Mouse (Mus musculus): ENCODE measurements at regions not wholly inside any gene's neighbourhood (a gene's known extent, or its start where the extent isn't known, plus 50 kb on each side); places are given as distances from the start of the nearest gene placed in this dataset.
A peak's percentile ranks its signal among the peaks of the same experiment; 100 is the strongest.
"Not testable (repeated sequence)": the region's sequence is repeated elsewhere in the genome, so short reads cannot be mapped to it uniquely, and the experiment has no call there.

DNA sequence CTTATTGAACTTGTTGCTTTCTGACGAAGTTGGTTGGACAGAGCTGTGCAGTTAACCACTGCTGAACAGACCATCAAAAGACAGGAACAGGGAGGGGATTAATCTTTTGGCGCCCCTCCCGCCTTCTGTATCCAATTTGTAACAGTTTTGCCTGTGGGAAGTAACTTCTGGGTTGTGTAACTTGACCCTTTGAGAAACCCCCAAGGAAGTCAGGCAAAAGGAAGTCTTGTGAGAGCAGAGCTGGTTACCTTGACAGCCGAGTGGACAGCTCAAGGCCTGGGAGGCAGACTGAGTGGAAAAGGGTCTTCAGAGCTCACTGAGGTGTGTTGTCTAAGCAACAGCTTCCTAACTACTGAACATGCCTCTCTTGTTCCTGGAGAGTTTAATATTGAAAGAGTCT, 75.8 kb upstream of the Hao2 start:
- no peak for DNase-seq

GRCm38 (mm10) chr3:98975777-98976176, 82.7 kb upstream of the Hao2 start:
- peak; percentile 1 for DNase-seq

DNA sequence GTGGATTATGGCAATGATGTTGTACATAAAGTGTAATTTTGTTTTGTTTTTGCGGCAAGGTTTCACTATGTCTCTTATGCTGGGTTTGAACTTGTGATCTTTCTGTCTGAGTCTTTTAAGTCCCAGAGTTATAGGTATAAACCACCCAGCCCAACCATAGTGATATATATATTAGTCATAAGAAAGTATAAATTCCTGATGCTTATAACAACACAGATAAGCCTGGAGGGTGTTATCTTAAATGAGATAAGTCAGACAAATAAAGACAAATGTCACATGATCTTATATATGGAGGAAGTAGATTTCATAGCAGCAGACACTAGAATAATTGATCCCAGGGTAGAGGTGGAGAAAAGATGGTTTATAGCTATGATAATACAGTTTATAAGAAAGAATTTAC, 89.7 kb upstream of the Hao2 start:
- no peak for DNase-seq

DNA sequence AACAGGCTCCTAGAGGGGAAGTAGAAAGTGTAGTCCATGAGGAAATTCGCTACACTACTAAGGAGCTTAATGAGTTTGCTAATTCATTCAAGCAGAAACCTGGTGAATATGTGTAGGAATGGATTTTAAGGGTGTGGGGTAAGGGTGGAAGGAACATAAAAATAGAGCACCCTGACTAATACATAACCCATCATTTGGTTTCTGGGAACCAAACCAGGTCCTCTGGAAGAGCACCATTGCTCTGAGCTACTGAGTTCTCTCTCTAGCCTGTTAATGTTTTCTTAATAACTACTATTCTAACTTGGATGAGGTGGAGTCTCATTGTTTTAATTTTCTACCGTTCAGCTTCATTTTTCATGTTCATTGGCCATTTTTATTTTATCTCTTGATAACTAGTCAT, 94.2 kb upstream of the Hao2 start:
- not testable (repeated sequence) for DNase-seq

GRCm38 (mm10) chr3:98990801-98991200, 97.8 kb upstream of the Hao2 start:
- DNase-seq = peak; percentile 2

DNA sequence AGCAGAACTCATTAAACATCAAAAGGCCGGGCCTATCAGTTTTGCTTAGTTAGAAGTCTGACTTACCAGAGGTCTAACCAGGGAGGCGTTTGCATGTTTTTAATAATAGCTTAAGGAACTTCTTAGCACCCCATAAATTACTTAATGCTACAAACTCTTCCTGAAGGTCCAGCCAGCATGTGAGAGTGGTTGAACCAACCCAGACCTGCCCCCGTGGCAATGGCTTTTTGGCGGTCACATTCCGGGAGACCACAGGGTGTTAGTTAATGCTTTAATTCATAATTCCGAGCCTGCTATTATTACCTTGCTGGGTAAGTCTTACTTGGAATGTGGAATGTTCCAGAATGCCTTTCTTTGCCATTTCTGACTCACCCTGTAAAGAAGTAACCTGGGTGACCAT, 98.2 kb upstream of the Hao2 start:
- no peak for DNase-seq

- DNase-seq = peak; percentile 2
Measured at GRCm38 (mm10) chr3:98994086-98994485, 101.0 kb upstream of the Hao2 start.

DNA sequence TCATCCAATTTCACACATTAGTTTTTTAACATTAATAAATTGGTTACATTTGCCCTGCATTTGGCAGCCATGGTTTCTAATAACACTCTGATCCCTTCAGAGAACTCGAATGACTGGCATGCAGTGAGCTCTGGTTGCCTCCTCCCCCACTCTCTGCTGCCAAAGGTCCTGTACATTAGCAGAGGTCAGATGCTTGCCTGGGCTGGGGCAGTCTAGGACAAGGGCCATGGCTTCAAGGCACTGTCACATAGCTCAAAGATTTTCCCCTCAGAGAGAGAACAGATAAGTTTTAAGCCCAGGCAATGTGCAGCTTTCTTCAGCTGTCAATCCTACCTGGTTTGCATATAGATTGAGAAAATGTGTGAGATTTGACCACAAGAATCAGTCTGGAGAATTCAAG, 110.2 kb upstream of the Wars2 start:
- no peak for DNase-seq

DNA sequence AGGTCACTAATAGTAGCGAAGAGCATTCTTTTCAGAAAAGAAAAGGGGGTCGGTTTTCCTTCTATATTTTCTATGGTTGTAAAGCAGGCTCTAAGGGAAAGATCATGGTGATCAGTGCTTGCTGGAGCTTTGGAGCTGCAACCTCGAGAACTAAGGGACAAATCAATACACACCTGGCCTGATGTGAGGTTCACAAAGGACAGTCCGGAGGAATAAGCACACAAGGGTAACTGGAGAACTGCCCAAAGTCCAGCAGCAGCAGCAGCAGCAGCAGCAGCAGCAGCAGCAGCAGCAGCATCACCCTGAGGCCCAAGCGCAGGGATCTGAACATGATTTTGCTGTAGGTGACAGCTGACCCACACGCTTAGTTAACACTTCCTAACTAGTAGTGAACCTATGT, 94.7 kb upstream of the Wars2 start:
- no peak for DNase-seq

DNA sequence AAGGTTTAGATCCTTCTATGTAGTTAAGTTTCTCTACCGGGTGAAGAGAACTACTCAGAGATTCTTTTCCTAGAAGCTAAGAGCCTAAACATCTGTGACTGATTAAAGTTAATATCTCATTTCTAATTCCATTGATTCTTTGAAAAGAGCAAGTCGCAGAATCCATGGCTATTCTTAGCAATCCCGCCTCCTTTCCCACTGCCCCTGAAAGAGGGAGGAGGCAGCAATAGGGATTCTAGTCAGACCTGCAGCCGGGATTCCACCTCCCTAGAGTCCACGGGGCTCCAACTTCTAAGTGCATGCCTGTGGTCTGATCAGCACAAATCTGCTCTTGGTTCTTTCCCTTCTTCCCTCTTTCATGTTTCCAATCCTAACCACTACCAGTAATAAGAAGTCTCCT, 93.7 kb upstream of the Wars2 start:
- DNase-seq = no peak

DNA sequence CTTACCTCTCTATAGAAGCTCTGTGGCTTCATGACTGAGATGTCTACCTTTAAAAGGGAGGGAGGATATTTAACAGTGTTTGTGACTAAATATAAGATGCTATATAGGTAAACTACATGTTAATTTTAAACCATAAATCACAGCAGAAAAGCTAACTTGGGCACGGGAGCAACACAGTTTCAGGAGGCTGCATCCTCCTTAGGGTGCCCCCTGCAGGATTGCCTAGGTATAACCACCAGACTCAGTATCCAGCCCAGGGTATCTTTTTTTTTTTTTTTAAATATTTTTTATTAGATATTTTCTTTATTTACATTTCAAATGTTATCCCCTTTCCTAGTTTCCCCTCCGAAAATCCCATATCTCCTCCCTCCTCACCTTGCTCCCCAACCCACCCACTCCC, 91.6 kb upstream of the Wars2 start:
- DNase-seq = no peak

GRCm38 (mm10) chr3:99052176-99052575, 88.7 kb upstream of the Wars2 start:
- DNase-seq = no peak

GRCm38 (mm10) chr3:99067168-99067567, 73.7 kb upstream of the Wars2 start:
- DNase-seq = no peak
